Mouse (Mus musculus) kidney, embryonic 16.5 days (tissue): ENCODE measurements at regions not wholly inside any gene's neighbourhood (a gene's known extent, or its start where the extent isn't known, plus 50 kb on each side); places are given as distances from the start of the nearest gene placed in this dataset.
A peak's percentile ranks its signal among the peaks of the same experiment; 100 is the strongest.

ENCODE experiments used
- ATAC-seq: fragments of 200-750 bp; cut with Nextera tagmentation; 2 replicates; pipeline ENCODE4 v1.8.0; 2017; ENCODE audit warnings: moderate TSS enrichment; ENCODE audit not compliant: low FRiP score, low TSS enrichment
- H3K27ac ChIP-seq: fragments of 300-500 bp; sonication (generic); 2 replicates; pipeline ENCODE4 v1.5.1; 2014; ENCODE audit warnings: low read length
- H3K27me3 ChIP-seq: fragments of 300-500 bp; sonication (generic); 2 replicates; pipeline ENCODE4 v1.6.1; 2014; ENCODE audit warnings: low read length, control low read depth, mixed read lengths; ENCODE audit not compliant: insufficient read depth
- H3K36me3 ChIP-seq: fragments of 300-500 bp; sonication (generic); 2 replicates; pipeline ENCODE4 v1.6.1; 2014; ENCODE audit warnings: low read length, control low read depth, mixed read lengths; ENCODE audit not compliant: insufficient read depth
- H3K4me1 ChIP-seq: fragments of 300-500 bp; sonication (generic); 2 replicates; pipeline ENCODE4 v1.6.1; 2014; ENCODE audit warnings: low read length, control low read depth, mixed read lengths; ENCODE audit not compliant: insufficient read depth
- H3K4me2 ChIP-seq: fragments of 300-500 bp; sonication (generic); replicated peaks from 2 replicates; pipeline ENCODE4 v1.6.1; 2014; ENCODE audit warnings: low read depth, low read length
- H3K4me3 ChIP-seq: fragments of 300-500 bp; sonication (generic); 2 replicates; pipeline ENCODE4 v1.5.1; 2014; ENCODE audit warnings: mild to moderate bottlenecking, low read length
- H3K9ac ChIP-seq: fragments of 300-500 bp; sonication (generic); replicated peaks from 2 replicates; pipeline ENCODE4 v1.6.1; 2014; ENCODE audit warnings: low read length
- H3K9me3 ChIP-seq: fragments of 300-500 bp; sonication (generic); 2 replicates; pipeline ENCODE4 v1.6.1; 2016; ENCODE audit warnings: low read length, control low read depth
- WGBS: fragments of 180-500 bp; shearing (Covaris S2); extraction: QIAGEN DNeasy Blood & Tissue Kit; methylation state at CpG from one replicate; pipeline ENCODE4 v1.1.7; 2014; 5-methylcytosine and 5-hydroxymethylcytosine counted together

- no peak overlapping the region for H3K4me2 ChIP-seq
- H3K4me1 ChIP-seq: peaks cover 4% of the 10 kb centered on the region; the same call in 1 of the 2 replicates
- no peak overlapping the region for H3K9ac ChIP-seq
- H3K4me3 ChIP-seq: no peak overlapping the region
- no peaks in the 10 kb centered on the region for H3K27me3 ChIP-seq
- H3K9me3 ChIP-seq: no peaks in the 10 kb centered on the region
- 42% methylated on average over 5 of the region's 5 CpGs for WGBS
- no peak overlapping the region for H3K27ac ChIP-seq
- ATAC-seq: no peak
- H3K36me3 ChIP-seq: no peaks in the 10 kb centered on the region
Measured at GRCm38 (mm10) chr1:73259525-73260098, 243.9 kb upstream of the Tnp1 start.

- H3K27ac ChIP-seq: no peak overlapping the region
- no peaks in the 10 kb centered on the region for H3K9me3 ChIP-seq
- H3K27me3 ChIP-seq: no peaks in the 10 kb centered on the region
- no peak for ATAC-seq
- WGBS: 80% methylated on average over 2 of the region's 2 CpGs
- H3K4me2 ChIP-seq: no peak overlapping the region
- no peak overlapping the region for H3K9ac ChIP-seq
- H3K36me3 ChIP-seq: no peaks in the 10 kb centered on the region
- no peaks in the 10 kb centered on the region for H3K4me1 ChIP-seq
- H3K4me3 ChIP-seq: no peak overlapping the region
Measured at GRCm38 (mm10) chr1:73257263-73257662, 241.6 kb upstream of the Tnp1 start.

GRCm38 (mm10) chr1:73251911-73252356 lies 236.2 kb upstream of the Tnp1 start:
- Histone ChIP-seq H3K9me3 (no peaks in the 10 kb centered on the region), H3K36me3 (no peaks in the 10 kb centered on the region), H3K27ac (no peak overlapping the region), H3K4me3 (no peak overlapping the region), H3K4me1 (no peaks in the 10 kb centered on the region), H3K4me2 (no peak overlapping the region), H3K27me3 (no peaks in the 10 kb centered on the region), H3K9ac (no peak overlapping the region)
- ATAC-seq: no peak
- 45% methylated on average over 12 of the region's 12 CpGs for WGBS

- H3K4me2 ChIP-seq: no peak overlapping the region
- no peak overlapping the region for H3K4me3 ChIP-seq
- no peaks in the 10 kb centered on the region for H3K4me1 ChIP-seq
- no peak for ATAC-seq
- H3K9ac ChIP-seq: no peak overlapping the region
- no peaks in the 10 kb centered on the region for H3K9me3 ChIP-seq
- no peaks in the 10 kb centered on the region for H3K36me3 ChIP-seq
- H3K27me3 ChIP-seq: no peaks in the 10 kb centered on the region
- 35% methylated on average over 2 of the region's 2 CpGs for WGBS
- H3K27ac ChIP-seq: no peak overlapping the region
Measured at GRCm38 (mm10) chr1:73244016-73244415, 228.3 kb upstream of the Tnp1 start.

- ATAC-seq: no peak
- Histone ChIP-seq H3K9ac (no peak overlapping the region), H3K4me3 (no peak overlapping the region), H3K9me3 (no peaks in the 10 kb centered on the region), H3K4me2 (no peak overlapping the region), H3K4me1 (no peaks in the 10 kb centered on the region), H3K27me3 (no peaks in the 10 kb centered on the region), H3K27ac (no peak overlapping the region), H3K36me3 (no peaks in the 10 kb centered on the region)
- 92% methylated on average over 9 of the region's 9 CpGs for WGBS
Measured at GRCm38 (mm10) chr1:73242290-73242689, 226.6 kb upstream of the Tnp1 start.

- 54% methylated on average over 3 of the region's 3 CpGs for WGBS
- Histone ChIP-seq H3K9ac (no peak overlapping the region), H3K4me2 (no peak overlapping the region), H3K4me1 (no peaks in the 10 kb centered on the region), H3K9me3 (no peaks in the 10 kb centered on the region), H3K27me3 (no peaks in the 10 kb centered on the region), H3K27ac (no peak overlapping the region), H3K36me3 (no peaks in the 10 kb centered on the region), H3K4me3 (no peak overlapping the region)
- ATAC-seq: no peak
Measured at GRCm38 (mm10) chr1:73236867-73237266, 221.2 kb upstream of the Tnp1 start.

GRCm38 (mm10) chr1:73233636-73234035 lies 217.9 kb upstream of the Tnp1 start:
- no peak overlapping the region for H3K4me2 ChIP-seq
- no peak overlapping the region for H3K9ac ChIP-seq
- no peaks in the 10 kb centered on the region for H3K36me3 ChIP-seq
- H3K27ac ChIP-seq: peak overlapping the region; percentile 1; the same call in 1 of the 2 replicates
- no peak overlapping the region for H3K4me3 ChIP-seq
- no peaks in the 10 kb centered on the region for H3K27me3 ChIP-seq
- H3K9me3 ChIP-seq: peaks cover 6% of the 10 kb centered on the region; the same call in 1 of the 2 replicates
- no peaks in the 10 kb centered on the region for H3K4me1 ChIP-seq
- no peak for ATAC-seq

- Histone ChIP-seq H3K9ac (no peak overlapping the region), H3K9me3 (peaks cover 6% of the 10 kb centered on the region; the same call in 1 of the 2 replicates), H3K4me1 (no peaks in the 10 kb centered on the region), H3K4me3 (no peak overlapping the region), H3K27ac (no peak overlapping the region), H3K27me3 (no peaks in the 10 kb centered on the region), H3K36me3 (no peaks in the 10 kb centered on the region), H3K4me2 (no peak overlapping the region)
- no peak for ATAC-seq
- 79% methylated on average over 3 of the region's 3 CpGs for WGBS
Measured at GRCm38 (mm10) chr1:73233041-73233440, 217.3 kb upstream of the Tnp1 start.

GRCm38 (mm10) chr1:73230611-73231010 lies 214.9 kb upstream of the Tnp1 start:
- no peak overlapping the region for H3K9ac ChIP-seq
- H3K4me2 ChIP-seq: no peak overlapping the region
- no peak overlapping the region for H3K27ac ChIP-seq
- H3K9me3 ChIP-seq: peaks cover 6% of the 10 kb centered on the region; the same call in 1 of the 2 replicates
- 91% methylated on average over 1 of the region's 1 CpGs for WGBS
- no peaks in the 10 kb centered on the region for H3K36me3 ChIP-seq
- no peaks in the 10 kb centered on the region for H3K27me3 ChIP-seq
- H3K4me1 ChIP-seq: no peaks in the 10 kb centered on the region
- no peak for ATAC-seq
- H3K4me3 ChIP-seq: no peak overlapping the region

GRCm38 (mm10) chr1:73227246-73227645 lies 211.5 kb upstream of the Tnp1 start:
- no peaks in the 10 kb centered on the region for H3K36me3 ChIP-seq
- no peak overlapping the region for H3K4me3 ChIP-seq
- ATAC-seq: no peak
- H3K9me3 ChIP-seq: peaks cover 6% of the 10 kb centered on the region; the same call in 1 of the 2 replicates
- 96% methylated on average over 8 of the region's 8 CpGs for WGBS
- no peak overlapping the region for H3K27ac ChIP-seq
- no peaks in the 10 kb centered on the region for H3K27me3 ChIP-seq
- no peak overlapping the region for H3K4me2 ChIP-seq
- no peaks in the 10 kb centered on the region for H3K4me1 ChIP-seq
- H3K9ac ChIP-seq: no peak overlapping the region
